Mouse (Mus musculus) frontal cortex, postnatal 14 days (tissue): ENCODE measurements at regions not wholly inside any gene's neighbourhood (a gene's known extent, or its start where the extent isn't known, plus 50 kb on each side); places are given as distances from the start of the nearest gene placed in this dataset.
"Not testable (repeated sequence)": the region's sequence is repeated elsewhere in the genome, so short reads cannot be mapped to it uniquely, and the experiment has no call there.

Experiments
- DNase-seq, 2 experiments: peaks; one replicate each; pipeline ENCODE4 v3.0.0; 2022; ENCODE audit warnings: low spot score in 2 of 2

GRCm38 (mm10) chr5:42884251-42884650 is 348.7 kb upstream of the Cpeb2 start:
- DNase-seq: no peak

- no peak for DNase-seq
Observed at GRCm38 (mm10) chr5:42891890-42892289, 341.1 kb upstream of the Cpeb2 start.

GRCm38 (mm10) chr5:42906136-42906535 is 326.8 kb upstream of the Cpeb2 start:
- DNase-seq: no peak

GRCm38 (mm10) chr5:42919328-42919727 is 313.6 kb upstream of the Cpeb2 start:
- no peak for DNase-seq

GRCm38 (mm10) chr5:42932106-42932505 is 300.9 kb upstream of the Cpeb2 start:
- no peak for DNase-seq

- DNase-seq: no peak
Observed at GRCm38 (mm10) chr5:42959296-42959862, 273.6 kb upstream of the Cpeb2 start.

- not testable (repeated sequence) for DNase-seq
Observed at GRCm38 (mm10) chr5:42966952-42967351, 266.0 kb upstream of the Cpeb2 start.

- no peak for DNase-seq
Observed at GRCm38 (mm10) chr5:42969209-42969608, 263.8 kb upstream of the Cpeb2 start.

- DNase-seq: no peak
Observed at GRCm38 (mm10) chr5:42969621-42970020, 263.3 kb upstream of the Cpeb2 start.

GRCm38 (mm10) chr5:42977108-42977507 is 255.9 kb upstream of the Cpeb2 start:
- no peak for DNase-seq

- DNase-seq: no peak
Observed at GRCm38 (mm10) chr5:42980946-42981650, 251.9 kb upstream of the Cpeb2 start.

- peak in 1 of 2 experiments; percentile 3 for DNase-seq
Observed at GRCm38 (mm10) chr5:42986203-42986602, 246.8 kb upstream of the Cpeb2 start.

GRCm38 (mm10) chr5:42987710-42988466 is 245.1 kb upstream of the Cpeb2 start:
- no peak for DNase-seq

GRCm38 (mm10) chr5:42989287-42989686 is 243.7 kb upstream of the Cpeb2 start:
- DNase-seq: no peak

GRCm38 (mm10) chr5:43024006-43024593 is 208.9 kb upstream of the Cpeb2 start:
- no peak for DNase-seq

GRCm38 (mm10) chr5:43031285-43031684 is 201.7 kb upstream of the Cpeb2 start:
- DNase-seq: no peak

- DNase-seq: no peak
Observed at GRCm38 (mm10) chr5:43031916-43032315, 201.1 kb upstream of the Cpeb2 start.

- DNase-seq: no peak
Observed at GRCm38 (mm10) chr5:43034421-43034820, 198.5 kb upstream of the Cpeb2 start.

GRCm38 (mm10) chr5:43037592-43037991 is 195.4 kb upstream of the Cpeb2 start:
- DNase-seq: no peak

GRCm38 (mm10) chr5:43039525-43039924 is 193.4 kb upstream of the Cpeb2 start:
- no peak for DNase-seq

GRCm38 (mm10) chr5:43042585-43042984 is 190.4 kb upstream of the Cpeb2 start:
- no peak for DNase-seq

GRCm38 (mm10) chr5:43045860-43046259 is 187.1 kb upstream of the Cpeb2 start:
- no peak for DNase-seq
